Mouse (Mus musculus): ENCODE results near the gene Fbxo44. TPM values are rescaled to one million over a fixed set of nuclear protein-coding genes. Genes with fewer than 3 reads are reported as not detected.

Fbxo44 gene
- polyA plus RNA-seq (2015; fragmentation: Nextera tagmentation; extraction: Ambion mirVana) = 7.7 and 9.3 TPM in 2 replicates

- H3K4me2 ChIP-seq (replicated peaks; ENCODE audit: low read depth) = peak within 1 kb of the TSS; percentile 86
- WGBS = under 1% methylated on average over 43 of the region's 43 CpGs
- ATAC-seq = peak; percentile 29
- H3K9ac ChIP-seq (ENCODE audit: low read depth, low read length) = peak within 1 kb of the TSS; percentile 62
- no peaks in the 10 kb centered on the region for H3K9me3 ChIP-seq (ENCODE audit: control insufficient read depth)
- no peaks in the 10 kb centered on the region for H3K36me3 ChIP-seq (ENCODE audit: control insufficient read depth, insufficient read depth)
- H3K4me1 ChIP-seq (replicated peaks; ENCODE audit: control insufficient read depth, insufficient read depth, low read length) = no peaks in the 10 kb centered on the region
- no peak for TF ChIP-seq CTCF (IDR thresholded peaks at IDR 0.05; ENCODE audit: low read depth)
- H3K27me3 ChIP-seq (replicated peaks; ENCODE audit: control insufficient read depth, insufficient read depth, low read length) = peaks cover 54% of the 10 kb centered on the region
- H3K4me3 ChIP-seq (ENCODE audit: low read depth, low read length) = peak within 1 kb of the TSS; percentile 56
- H3K27ac ChIP-seq (ENCODE audit: low read depth, low read length) = peak within 1 kb of the TSS; percentile 35; the same call in 1 of the 2 replicates
Observed at GRCm38 (mm10) chr4:148160436-148161390, at the start of gene Fbxo44, which contains the start of gene Fbxo2. Fbxo44 (minus strand) TSS chr4:148160482. Fbxo2 (plus strand) TSS chr4:148160621.

- H3K27me3 ChIP-seq (replicated peaks; ENCODE audit: control insufficient read depth, insufficient read depth, low read length) = no peaks in the 10 kb centered on the region
Observed at GRCm38 (mm10) chr4:148204873-148205232, 44.6 kb upstream of the Fbxo44 start.

GRCm38 (mm10) chr4:148204061-148204872, 44.0 kb upstream of the Fbxo44 start:
- ATAC-seq = no peak
- H3K9me3 ChIP-seq (ENCODE audit: control insufficient read depth) = no peaks in the 10 kb centered on the region
- no peaks in the 10 kb centered on the region for H3K27me3 ChIP-seq (replicated peaks; ENCODE audit: control insufficient read depth, insufficient read depth, low read length)
- H3K4me3 ChIP-seq (ENCODE audit: low read depth, low read length) = no peak overlapping the region
- no peaks in the 10 kb centered on the region for H3K36me3 ChIP-seq (ENCODE audit: control insufficient read depth, insufficient read depth)
- H3K4me1 ChIP-seq (replicated peaks; ENCODE audit: control insufficient read depth, insufficient read depth, low read length) = no peaks in the 10 kb centered on the region
- H3K27ac ChIP-seq (ENCODE audit: low read depth, low read length) = no peak overlapping the region
- 60% methylated on average over 15 of the region's 15 CpGs for WGBS
- no peak for TF ChIP-seq CTCF (IDR thresholded peaks at IDR 0.05; ENCODE audit: low read depth)
- H3K4me2 ChIP-seq (replicated peaks; ENCODE audit: low read depth) = no peak overlapping the region
- no peak overlapping the region for H3K9ac ChIP-seq (ENCODE audit: low read depth, low read length)

More at GRCm38 (mm10) chr4:148204873-148205232, 44.6 kb upstream of the Fbxo44 start:
- Histone ChIP-seq H3K4me3 (ENCODE audit: low read depth, low read length) (no peak overlapping the region), H3K4me2 (replicated peaks; ENCODE audit: low read depth) (no peak overlapping the region), H3K27ac (ENCODE audit: low read depth, low read length) (no peak overlapping the region), H3K9ac (ENCODE audit: low read depth, low read length) (no peak overlapping the region), H3K36me3 (ENCODE audit: control insufficient read depth, insufficient read depth) (no peaks in the 10 kb centered on the region), H3K9me3 (ENCODE audit: control insufficient read depth) (no peaks in the 10 kb centered on the region), H3K4me1 (replicated peaks; ENCODE audit: control insufficient read depth, insufficient read depth, low read length) (no peaks in the 10 kb centered on the region)
- WGBS = 70% methylated on average over 6 of the region's 6 CpGs
- TF ChIP-seq CTCF (IDR thresholded peaks at IDR 0.05; ENCODE audit: low read depth) = no peak
- no peak for ATAC-seq

GRCm38 (mm10) chr4:148203557-148203956, 43.3 kb upstream of the Fbxo44 start:
- H3K36me3 ChIP-seq (ENCODE audit: control insufficient read depth, insufficient read depth) = no peaks in the 10 kb centered on the region
- no peak overlapping the region for H3K4me2 ChIP-seq (replicated peaks; ENCODE audit: low read depth)
- ATAC-seq = no peak
- TF ChIP-seq CTCF (IDR thresholded peaks at IDR 0.05; ENCODE audit: low read depth) = no peak
- WGBS = 85% methylated on average over 2 of the region's 2 CpGs
- no peak overlapping the region for H3K27ac ChIP-seq (ENCODE audit: low read depth, low read length)
- H3K4me1 ChIP-seq (replicated peaks; ENCODE audit: control insufficient read depth, insufficient read depth, low read length) = no peaks in the 10 kb centered on the region
- no peaks in the 10 kb centered on the region for H3K9me3 ChIP-seq (ENCODE audit: control insufficient read depth)
- H3K4me3 ChIP-seq (ENCODE audit: low read depth, low read length) = no peak overlapping the region
- H3K27me3 ChIP-seq (replicated peaks; ENCODE audit: control insufficient read depth, insufficient read depth, low read length) = no peaks in the 10 kb centered on the region
- H3K9ac ChIP-seq (ENCODE audit: low read depth, low read length) = no peak overlapping the region

DNA sequence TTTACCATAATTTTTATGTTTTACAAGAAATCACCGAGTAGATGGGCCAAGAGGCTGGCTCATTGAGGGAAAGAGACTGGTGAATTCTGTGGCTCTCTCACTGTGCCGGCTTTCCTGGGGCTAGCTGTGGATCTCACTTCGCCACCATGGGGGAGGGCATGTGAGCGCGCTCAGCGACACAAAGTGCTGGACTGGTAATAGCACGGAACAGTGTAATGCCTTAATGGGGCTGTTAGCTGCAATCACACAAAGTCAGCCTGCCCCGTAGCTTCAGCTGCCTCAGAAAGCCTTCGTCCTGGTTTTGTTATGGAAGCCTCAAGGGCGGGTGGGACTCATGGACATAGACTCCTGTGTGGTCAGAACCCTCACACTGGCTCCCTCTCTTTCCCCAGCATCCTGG, 38.4 kb upstream of the Fbxo44 start:
- WGBS = 52% methylated on average over 10 of the region's 10 CpGs
- no peak for ATAC-seq
- H3K9ac ChIP-seq (ENCODE audit: low read depth, low read length) = no peak overlapping the region

DNA sequence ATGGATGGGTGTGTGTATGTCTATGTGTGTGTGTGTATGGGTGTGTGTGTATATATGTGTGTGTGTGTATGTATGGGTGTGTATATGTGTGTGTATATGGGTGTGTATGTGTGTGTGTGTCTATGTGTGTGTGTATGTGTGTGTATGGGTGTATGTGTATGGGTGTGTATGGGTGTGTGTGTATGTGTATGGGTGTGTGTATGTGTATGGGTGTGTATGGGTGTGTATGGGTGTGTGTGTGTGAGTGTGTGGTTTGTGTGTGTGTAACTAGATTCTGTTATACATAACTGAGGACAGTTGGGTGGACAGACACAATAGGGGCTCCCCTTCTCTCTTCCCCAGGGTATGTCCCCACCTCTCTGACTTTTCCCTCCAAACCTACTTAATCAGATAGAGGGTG, 34.1 kb upstream of the Fbxo44 start:
- Histone ChIP-seq H3K36me3 (ENCODE audit: control insufficient read depth, insufficient read depth) (no peaks in the 10 kb centered on the region), H3K9me3 (ENCODE audit: control insufficient read depth) (no peaks in the 10 kb centered on the region), H3K4me3 (ENCODE audit: low read depth, low read length) (no peak overlapping the region), H3K9ac (ENCODE audit: low read depth, low read length) (no peak overlapping the region), H3K4me2 (replicated peaks; ENCODE audit: low read depth) (no peak overlapping the region), H3K27me3 (replicated peaks; ENCODE audit: control insufficient read depth, insufficient read depth, low read length) (no peaks in the 10 kb centered on the region), H3K4me1 (replicated peaks; ENCODE audit: control insufficient read depth, insufficient read depth, low read length) (no peaks in the 10 kb centered on the region), H3K27ac (ENCODE audit: low read depth, low read length) (no peak overlapping the region)
- ATAC-seq = no peak
- no peak for TF ChIP-seq CTCF (IDR thresholded peaks at IDR 0.05; ENCODE audit: low read depth)

More for the DNA sequence above, 38.4 kb upstream of the Fbxo44 start:
- Histone ChIP-seq H3K27me3 (replicated peaks; ENCODE audit: control insufficient read depth, insufficient read depth, low read length) (no peaks in the 10 kb centered on the region), H3K9me3 (ENCODE audit: control insufficient read depth) (no peaks in the 10 kb centered on the region), H3K4me1 (replicated peaks; ENCODE audit: control insufficient read depth, insufficient read depth, low read length) (no peaks in the 10 kb centered on the region), H3K36me3 (ENCODE audit: control insufficient read depth, insufficient read depth) (no peaks in the 10 kb centered on the region), H3K27ac (ENCODE audit: low read depth, low read length) (no peak overlapping the region), H3K4me2 (replicated peaks; ENCODE audit: low read depth) (no peak overlapping the region), H3K4me3 (ENCODE audit: low read depth, low read length) (no peak overlapping the region)
- TF ChIP-seq CTCF (IDR thresholded peaks at IDR 0.05; ENCODE audit: low read depth) = no peak
